Mouse (Mus musculus) adrenal gland, adult 2 months (tissue): ENCODE results near the gene Cnih4. TPM values are rescaled to one million over a fixed set of nuclear protein-coding genes. Genes with fewer than 3 reads are reported as not detected.

Experiments
- DNase-seq: peaks from one replicate; pipeline ENCODE4 v3.0.0; 2021
- polyA plus RNA-seq: library from polyadenylated mRNA; depleted of rRNA; stranded (reverse); fragments of >200 nt; gene quantifications from 2 replicates; pipeline ENCODE4 v1.2.3, GENCODE M21; 2012; rRNA removed
- total RNA-seq, 2 experiments: library from RNA; stranded (reverse); gene quantifications; 2 replicates each; pipeline ENCODE4 v1.2.3; 2021

Cnih4 gene
- total and polyA plus RNA-seq, 3 experiments, result 9.2 to 71.5 (median 69.0) TPM

DNA sequence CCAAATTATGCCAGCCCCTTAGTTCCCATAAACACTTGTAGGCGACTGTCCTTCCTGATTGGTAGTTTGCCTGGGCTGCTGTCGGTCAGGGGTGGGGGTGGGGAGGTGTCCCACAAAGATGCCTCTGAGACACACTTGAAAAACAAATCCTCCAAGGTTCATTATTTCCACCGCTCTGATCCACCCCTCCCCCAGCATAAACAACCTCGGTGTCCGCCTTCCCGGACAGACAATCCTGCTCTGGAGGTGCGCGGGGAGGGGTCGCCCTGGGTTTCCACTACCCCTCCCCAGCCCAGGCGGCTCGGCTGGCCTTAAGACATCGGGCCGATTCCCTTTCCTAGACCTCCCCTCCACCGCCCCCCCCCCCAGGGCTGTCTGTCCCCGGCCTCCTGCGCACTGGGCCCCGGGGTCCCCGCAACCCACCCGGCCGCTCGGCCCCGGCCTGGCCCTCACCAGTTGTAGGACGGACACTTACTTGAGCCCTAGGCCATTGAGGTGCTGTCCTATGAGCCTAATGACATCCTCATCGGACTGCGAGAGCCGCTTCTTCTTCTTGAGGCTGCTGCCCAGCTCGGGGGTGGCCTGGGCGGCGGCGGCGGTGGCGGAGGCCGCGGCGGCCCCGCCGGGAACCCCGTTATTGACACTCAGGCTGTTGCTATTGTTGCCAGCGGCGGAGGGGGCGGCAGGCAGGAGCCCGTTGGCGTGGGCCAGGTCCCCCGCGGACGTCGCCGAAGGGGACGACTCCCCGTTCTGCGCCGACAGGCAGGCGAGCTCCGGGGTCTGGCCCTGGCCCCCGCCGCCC is 66.3 kb downstream of the Cnih4 start:
- DNase-seq, result peak; percentile 68

GRCm38 (mm10) chr1:181211403-181211919 is 67.0 kb downstream of the Cnih4 start:
- DNase-seq, result no peak

DNA sequence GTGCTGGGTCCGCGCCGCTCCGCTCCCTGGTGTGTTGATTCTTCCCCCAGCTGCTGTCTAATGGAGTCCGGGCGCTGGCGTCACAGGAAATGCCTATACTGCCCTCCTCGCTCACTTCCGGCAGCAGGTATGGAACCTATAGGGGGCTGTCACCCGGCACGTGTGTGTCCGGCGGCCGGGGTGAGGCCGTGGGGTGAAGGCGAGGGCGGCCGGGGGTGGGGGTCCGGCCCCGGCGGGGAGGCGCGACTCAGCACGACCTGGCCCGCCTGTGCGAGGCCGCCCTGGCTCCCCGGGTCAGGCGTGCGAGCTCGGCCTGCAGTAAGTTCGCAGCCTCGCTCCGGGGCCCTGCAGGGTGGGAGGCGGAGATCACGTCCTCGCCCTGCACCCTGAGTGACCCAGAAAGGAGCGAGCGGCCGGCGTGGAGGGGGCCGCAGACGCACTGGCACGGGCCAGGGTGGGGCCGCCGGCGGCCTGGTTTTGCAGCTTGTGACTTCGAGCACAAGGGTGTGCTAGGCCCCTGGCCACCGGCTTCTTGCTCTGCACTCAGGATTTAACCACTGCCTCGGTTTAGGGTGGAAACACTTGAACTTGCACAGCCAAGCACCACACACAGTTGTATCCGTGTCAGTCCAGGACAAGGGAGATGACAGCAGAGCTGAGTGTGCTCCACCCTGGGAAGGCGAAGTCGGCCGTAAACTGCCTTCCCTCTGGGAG is 67.6 kb downstream of the Cnih4 start, which contains the start of gene Wdr26:
Gene Wdr26, minus strand, starts transcription at position 82 of the 714 bp plus-strand sequence.
- DNase-seq, result peak; percentile 90

GRCm38 (mm10) chr1:181214296-181215035 is 70.0 kb downstream of the Cnih4 start:
- DNase-seq, result no peak

DNA sequence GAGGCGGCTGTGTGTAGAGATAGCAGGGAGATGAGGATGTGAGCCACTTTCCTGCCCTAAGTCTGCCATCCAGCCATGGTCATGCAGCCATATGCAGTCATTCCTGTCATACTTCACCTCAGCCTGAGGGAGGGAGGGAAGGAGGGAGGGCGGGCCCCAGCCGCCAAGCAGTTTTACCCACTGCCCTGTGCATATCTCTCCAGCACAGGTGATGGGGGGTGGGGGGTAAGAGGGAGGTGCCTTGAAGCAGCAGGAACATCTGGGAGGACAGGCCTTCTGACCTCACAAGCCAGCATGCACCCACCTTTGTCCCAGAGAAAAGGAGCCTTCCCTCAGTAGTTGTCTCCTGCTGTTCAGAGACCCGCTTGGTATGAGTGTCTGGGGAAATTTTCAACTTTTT is 71.8 kb downstream of the Cnih4 start:
- DNase-seq, result no peak

Other genes with a start within 250 kb of the Cnih4 start
- 10 to 100 TPM; 24.1 to 46.1 TPM for gene Pycr2, start 240.4 kb upstream of the Cnih4 start, total RNA-seq
- 80.7 and 88.7 TPM in 2 replicates for gene Pycr2, start 240.4 kb upstream of the Cnih4 start, polyA plus RNA-seq
- 10 to 100 TPM in 1 of 2 experiments, 1 to 10 TPM in 1; 2.0 to 11.3 TPM for gene Lefty1, start 209.7 kb upstream of the Cnih4 start, total RNA-seq
- 34.2 and 35.6 TPM in 2 replicates for gene Lefty1, start 209.7 kb upstream of the Cnih4 start, polyA plus RNA-seq
- gene Tmem63a, start 202.3 kb upstream of the Cnih4 start, total RNA-seq, result 10 to 100 TPM; 52.8 to 66.0 TPM
- gene Tmem63a, start 202.3 kb upstream of the Cnih4 start, polyA plus RNA-seq, result 135 and 238 TPM in 2 replicates
- gene Ephx1, start 123.8 kb upstream of the Cnih4 start, total RNA-seq, result 100 to 1,000 TPM; 209 to 314 TPM
- 112 and 140 TPM in 2 replicates for gene Ephx1, start 123.8 kb upstream of the Cnih4 start, polyA plus RNA-seq
- not detected for gene 9130409I23Rik, start 93.5 kb upstream of the Cnih4 start, total RNA-seq
- not detected in 2 replicates for gene 9130409I23Rik, start 93.5 kb upstream of the Cnih4 start, polyA plus RNA-seq
- 10 to 100 TPM; 15.3 to 16.6 TPM for gene Nvl, start 489 bp upstream of the Cnih4 start, total RNA-seq
- 6.3 and 7.0 TPM in 2 replicates for gene Nvl, start 489 bp upstream of the Cnih4 start, polyA plus RNA-seq
- 100 to 1,000 TPM; 113 to 140 TPM for gene Wdr26, start 67.3 kb downstream of the Cnih4 start, total RNA-seq
- gene Wdr26, start 67.3 kb downstream of the Cnih4 start, polyA plus RNA-seq, result 56.7 and 62.2 TPM in 2 replicates
- not detected for gene Cnih3, start 207.9 kb downstream of the Cnih4 start, total RNA-seq
- 0.03 TPM in 1 of 2 replicates, not detected in the other for gene Cnih3, start 207.9 kb downstream of the Cnih4 start, polyA plus RNA-seq